Mouse (Mus musculus): ENCODE measurements around the gene Epb41.

- TF ChIP-seq CTCF (IDR thresholded peaks at IDR 0.05; ENCODE audit: low read depth, low read length), result no peak
- no peak for TF ChIP-seq POLR2A (IDR thresholded peaks at IDR 0.05; ENCODE audit: insufficient read depth, low read length)
These were observed 189.7 kb downstream of the Epb41 start for GRCm38 (mm10) chr4:131885376-131885775.
